Mouse (Mus musculus): Measurements from ENCODE around the gene Dcxr.
"Not testable (repeated sequence)": the region's sequence is repeated elsewhere in the genome, so short reads cannot be mapped to it uniquely, and the experiment has no call there.

The Dcxr gene

GRCm38 (mm10) chr11:120727169-120727527 is at the start of gene Dcxr:
TSS of gene Dcxr (minus strand) at chr11:120727281.
- no peak; the same call in 1 of the 2 replicates for TF ChIP-seq GATA4 (IDR thresholded peaks at IDR 0.05; ENCODE audit: insufficient replicate concordance, low read length)

DNA sequence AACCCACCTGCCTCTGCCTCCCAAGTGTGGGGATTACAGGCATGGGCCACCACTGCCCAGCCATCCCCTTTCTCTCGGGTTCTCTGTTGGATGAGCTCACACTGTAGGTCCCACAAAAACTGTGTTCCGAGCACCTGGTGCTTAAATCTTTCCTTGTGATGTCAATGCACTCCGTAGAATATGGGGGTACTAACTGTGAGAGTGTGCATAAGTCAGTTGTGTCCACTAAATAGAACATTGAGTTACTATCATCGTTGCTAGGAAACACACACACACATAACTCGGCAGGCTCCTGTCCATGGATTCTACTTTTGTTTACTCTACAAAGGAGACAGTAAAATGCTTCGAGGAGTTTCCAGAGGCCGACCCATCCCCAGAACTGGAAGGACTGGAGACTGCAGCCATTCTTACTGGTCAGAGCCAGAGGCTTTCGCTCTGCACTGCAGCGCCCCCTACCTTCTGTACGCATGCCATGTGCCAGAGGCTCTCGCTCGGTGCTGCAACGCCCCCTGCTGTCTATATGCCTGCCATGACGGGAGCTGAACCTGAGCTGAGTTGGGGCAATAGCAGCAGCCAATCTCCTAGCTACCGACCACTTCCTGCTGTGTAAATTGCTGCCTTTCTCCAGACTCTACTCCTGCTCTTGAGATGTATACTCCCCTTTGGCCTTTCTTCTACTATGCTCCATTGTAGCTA is 48.8 kb upstream of the Dcxr start:
- no peak for TF ChIP-seq GATA4 (IDR thresholded peaks at IDR 0.05; ENCODE audit: insufficient replicate concordance, low read length)

GRCm38 (mm10) chr11:120773463-120774190 is 46.5 kb upstream of the Dcxr start:
- no peak for TF ChIP-seq GATA4 (IDR thresholded peaks at IDR 0.05; ENCODE audit: insufficient replicate concordance, low read length)

GRCm38 (mm10) chr11:120772749-120773148 is 45.7 kb upstream of the Dcxr start:
- TF ChIP-seq GATA4 (IDR thresholded peaks at IDR 0.05; ENCODE audit: insufficient replicate concordance, low read length): no peak

- TF ChIP-seq GATA4 (IDR thresholded peaks at IDR 0.05; ENCODE audit: insufficient replicate concordance, low read length): no peak
These were observed 41.1 kb upstream of the Dcxr start for GRCm38 (mm10) chr11:120768206-120768605.

DNA sequence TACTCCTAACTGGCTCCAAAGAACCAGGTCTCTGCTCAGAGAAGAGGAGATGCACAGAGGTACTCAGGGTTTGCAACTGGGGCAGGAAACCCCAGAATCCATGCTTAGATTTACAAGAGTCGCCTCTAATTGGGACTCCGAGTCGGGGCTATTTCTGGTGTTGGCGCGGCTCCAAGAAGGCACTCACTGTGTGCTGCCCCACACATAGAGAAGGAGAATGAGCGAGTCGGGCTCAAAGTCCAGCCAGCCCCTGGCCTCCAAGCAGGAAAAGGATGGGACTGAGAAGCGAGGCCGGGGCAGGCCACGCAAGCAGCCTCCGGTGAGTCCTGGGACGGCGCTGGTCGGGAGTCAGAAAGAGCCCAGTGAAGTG is 35.6 kb upstream of the Dcxr start, which contains the start of gene Hmga1b:
Gene Hmga1b (plus strand): TSS at position 123 of the 370 bp plus-strand sequence.
- not testable (repeated sequence) for TF ChIP-seq GATA4 (IDR thresholded peaks at IDR 0.05; ENCODE audit: insufficient replicate concordance, low read length)

- TF ChIP-seq GATA4 (IDR thresholded peaks at IDR 0.05; ENCODE audit: insufficient replicate concordance, low read length): no peak
These were observed 35.0 kb upstream of the Dcxr start for GRCm38 (mm10) chr11:120761811-120762671.

DNA sequence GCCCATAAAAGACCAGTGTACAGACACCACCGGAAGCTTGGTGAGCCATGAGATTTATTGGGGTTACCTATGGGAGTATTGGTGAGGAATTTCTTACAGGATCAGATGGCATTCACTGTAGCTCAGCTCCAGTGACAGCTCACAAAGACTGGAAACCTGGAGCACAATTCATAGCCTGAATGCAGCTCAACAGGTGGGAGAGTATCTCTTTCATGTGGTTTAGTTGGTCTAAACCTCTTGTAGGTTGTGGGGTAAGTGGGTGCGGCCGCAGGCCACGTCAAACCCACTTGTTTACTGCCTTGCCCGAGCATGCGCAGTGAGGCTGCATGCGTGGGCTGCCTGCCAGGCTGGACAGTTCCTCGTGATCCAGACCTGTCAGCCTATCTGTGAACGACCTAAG is 33.2 kb upstream of the Dcxr start:
- no peak for TF ChIP-seq GATA4 (IDR thresholded peaks at IDR 0.05; ENCODE audit: insufficient replicate concordance, low read length)

DNA sequence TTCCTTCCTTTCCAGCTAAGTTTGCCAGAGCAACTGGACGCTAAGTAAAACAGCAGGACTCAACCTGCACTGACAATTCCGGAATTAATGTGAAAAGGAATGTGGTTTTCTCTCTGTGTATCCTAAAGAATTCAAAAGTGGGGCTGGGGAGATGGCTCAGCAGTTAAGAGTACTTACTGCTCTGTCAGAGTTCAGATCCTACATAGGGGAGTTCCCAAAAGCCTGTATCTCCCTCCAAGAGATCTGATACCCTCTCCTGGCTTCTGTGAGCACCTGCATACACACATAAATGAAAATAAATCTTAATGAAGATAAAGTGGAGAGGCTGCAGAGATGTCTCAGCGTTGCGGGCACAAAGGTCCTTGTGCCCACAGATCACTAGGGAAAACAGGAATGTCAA is 24.5 kb upstream of the Dcxr start:
- TF ChIP-seq GATA4 (IDR thresholded peaks at IDR 0.05; ENCODE audit: insufficient replicate concordance, low read length): no peak

GRCm38 (mm10) chr11:120749430-120749829 is 22.3 kb upstream of the Dcxr start:
- no peak for TF ChIP-seq GATA4 (IDR thresholded peaks at IDR 0.05; ENCODE audit: insufficient replicate concordance, low read length)

- no peak for TF ChIP-seq GATA4 (IDR thresholded peaks at IDR 0.05; ENCODE audit: insufficient replicate concordance, low read length)
These were observed 20.9 kb upstream of the Dcxr start for GRCm38 (mm10) chr11:120747974-120748373.

DNA sequence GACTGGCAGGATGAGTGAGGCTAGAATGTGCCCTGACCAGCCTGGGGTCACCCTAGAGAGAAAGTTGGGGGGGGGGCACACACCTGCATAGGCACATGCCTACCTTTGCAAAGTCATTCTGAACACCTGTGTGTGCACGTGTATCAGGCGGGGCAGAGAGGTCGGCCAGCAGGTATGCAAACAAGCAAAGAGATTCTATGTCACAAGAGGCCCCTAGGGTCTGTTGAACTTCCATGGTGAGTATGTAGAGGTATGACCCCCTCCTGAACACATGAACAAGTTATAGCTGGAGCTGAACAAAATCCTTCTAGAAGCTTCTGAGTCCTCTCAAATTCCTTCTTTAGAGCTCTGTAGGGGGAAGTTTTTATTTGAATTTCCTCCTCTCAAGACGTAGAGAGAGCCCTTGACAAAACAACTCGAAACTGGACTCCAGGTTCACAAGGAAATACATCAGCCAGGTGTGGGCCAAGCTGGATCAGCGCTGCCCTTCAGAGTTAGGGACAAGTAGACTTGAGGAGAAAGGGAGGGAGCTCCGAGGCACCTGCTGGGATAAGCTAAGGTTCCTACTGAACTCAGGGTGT is 17.1 kb upstream of the Dcxr start:
- TF ChIP-seq GATA4 (IDR thresholded peaks at IDR 0.05; ENCODE audit: insufficient replicate concordance, low read length): no peak

GRCm38 (mm10) chr11:120740981-120741380 is 13.9 kb upstream of the Dcxr start:
- TF ChIP-seq GATA4 (IDR thresholded peaks at IDR 0.05; ENCODE audit: insufficient replicate concordance, low read length): no peak

- TF ChIP-seq GATA4 (IDR thresholded peaks at IDR 0.05; ENCODE audit: insufficient replicate concordance, low read length): no peak
These were observed 9.3 kb upstream of the Dcxr start for GRCm38 (mm10) chr11:120736424-120736823.

DNA sequence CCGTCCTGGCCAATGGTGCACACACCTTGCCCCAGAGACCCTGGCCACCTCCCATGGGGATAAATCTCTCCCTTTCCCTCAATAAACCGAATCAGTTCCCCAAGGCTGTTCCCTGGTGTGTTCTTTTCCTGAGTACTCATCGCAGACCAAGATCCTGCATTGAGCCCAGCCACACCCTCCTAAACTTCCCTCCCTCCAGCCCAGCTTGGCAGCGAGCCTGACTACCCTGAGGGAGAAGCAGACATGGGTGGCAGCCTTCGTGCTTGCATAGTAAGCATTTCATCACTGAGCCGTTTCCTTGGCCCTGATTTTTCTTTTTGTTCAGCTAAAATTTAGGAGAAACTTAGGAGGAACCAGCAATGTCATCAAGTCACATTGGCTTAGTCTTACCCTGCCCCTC is 6.4 kb upstream of the Dcxr start:
- TF ChIP-seq GATA4 (IDR thresholded peaks at IDR 0.05; ENCODE audit: insufficient replicate concordance, low read length): no peak
